8 mouse cellular contexts compared by ENCODE assay signal in genomic region chr1:151428263-151429221, GRCm38 (mm10). TPM values are rescaled to one million over a fixed set of nuclear protein-coding genes. Genes with fewer than 3 reads are reported as not detected.
DNase-seq lines count a peak whose midpoint lies in the region; ATAC-seq and TF ChIP-seq lines count a peak whose summit lies in the region.

Gene Swt1 (minus strand): TSS chr1:151428455.
Gene Trmt1l (plus strand): TSS chr1:151428542.

- TF ChIP-seq EP300 in liver, embryonic 14.5 days (IDR thresholded peaks at IDR 0.05; ENCODE audit: low read depth): no peak
- TF ChIP-seq EP300 in stomach, postnatal 0 days (optimal IDR thresholded peaks at IDR 0.05): no peak

- H3K9ac ChIP-seq in heart, embryonic 15.5 days: peak within 1 kb of the TSS; percentile 82
- peak within 1 kb of the TSS; percentile 89 for H3K9ac ChIP-seq in liver, embryonic 14.5 days (replicated peaks)
- peak within 1 kb of the TSS; percentile 96 for H3K9ac ChIP-seq in neural tube, embryonic 11.5 days (ENCODE audit: low read length)
- peak within 1 kb of the TSS; percentile 95 for H3K9ac ChIP-seq in stomach, postnatal 0 days (ENCODE audit: low read length)

- H3K27ac ChIP-seq in forebrain, embryonic 10.5 days: peak within 1 kb of the TSS; percentile 96
- H3K27ac ChIP-seq in heart, embryonic 15.5 days: peak within 1 kb of the TSS; percentile 94
- peak within 1 kb of the TSS; percentile 80 for H3K27ac ChIP-seq in liver, embryonic 14.5 days
- H3K27ac ChIP-seq in neural tube, embryonic 11.5 days (ENCODE audit: low read depth, low read length): peak within 1 kb of the TSS; percentile 95
- H3K27ac ChIP-seq in stomach, postnatal 0 days (replicated peaks): peak within 1 kb of the TSS; percentile 98

- no peaks in the 10 kb centered on the region for H3K27me3 ChIP-seq in forebrain, embryonic 10.5 days (ENCODE audit: poor library complexity, severe bottlenecking)
- H3K27me3 ChIP-seq in heart, embryonic 15.5 days: no peaks in the 10 kb centered on the region
- H3K27me3 ChIP-seq in liver, embryonic 14.5 days (ENCODE audit: control insufficient read depth, insufficient read depth, low read length): no peaks in the 10 kb centered on the region
- no peaks in the 10 kb centered on the region for H3K27me3 ChIP-seq in neural tube, embryonic 11.5 days (ENCODE audit: control insufficient read depth, insufficient read depth, low read length)
- H3K27me3 ChIP-seq in stomach, postnatal 0 days (ENCODE audit: control insufficient read depth, insufficient read depth, low read length): no peaks in the 10 kb centered on the region

- H3K9me3 ChIP-seq in forebrain, embryonic 10.5 days: no peaks in the 10 kb centered on the region
- no peaks in the 10 kb centered on the region for H3K9me3 ChIP-seq in heart, embryonic 15.5 days (replicated peaks)
- H3K9me3 ChIP-seq in liver, embryonic 14.5 days (ENCODE audit: control insufficient read depth, low read length): no peaks in the 10 kb centered on the region
- H3K9me3 ChIP-seq in neural tube, embryonic 11.5 days (ENCODE audit: control insufficient read depth, low read length): no peaks in the 10 kb centered on the region
- H3K9me3 ChIP-seq in stomach, postnatal 0 days (ENCODE audit: control insufficient read depth, low read length): no peaks in the 10 kb centered on the region

- WGBS in forebrain, embryonic 10.5 days: under 1% methylated on average over 74 of the region's 74 CpGs
- 0% methylated on average over 74 of the region's 74 CpGs for WGBS in heart, embryonic 15.5 days
- WGBS in liver, embryonic 14.5 days (ENCODE audit: insufficient replicate concordance): under 1% methylated on average over 74 of the region's 74 CpGs
- WGBS in neural tube, embryonic 11.5 days: under 1% methylated on average over 73 of the region's 74 CpGs
- WGBS in stomach, postnatal 0 days: under 1% methylated on average over 73 of the region's 74 CpGs

- TF ChIP-seq CTCF in liver, embryonic 14.5 days (IDR thresholded peaks at IDR 0.05; ENCODE audit: low read depth): 0 out of 2 replicates have a peak, but pooled peaks have one; percentile 13
- no peak for TF ChIP-seq CTCF in stomach, postnatal 0 days (IDR thresholded peaks at IDR 0.05; ENCODE audit: low read depth)

- peak; percentile 99 for ATAC-seq in heart, embryonic 15.5 days (replicated peaks; ENCODE audit: insufficient number of reproducible peaks, insufficient read depth, low FRiP score, low read depth)
- ATAC-seq in liver, embryonic 14.5 days (ENCODE audit: insufficient read depth): peak; percentile 99
- ATAC-seq in neural tube, embryonic 11.5 days (ENCODE audit: insufficient read depth, low FRiP score, low TSS enrichment): peak; percentile 99
- ATAC-seq in stomach, postnatal 0 days (ENCODE audit: low FRiP score, low TSS enrichment): peak; percentile 100

- peaks cover 21% of the 10 kb centered on the region for H3K4me1 ChIP-seq in forebrain, embryonic 10.5 days
- peaks cover 16% of the 10 kb centered on the region for H3K4me1 ChIP-seq in heart, embryonic 15.5 days (replicated peaks)
- peaks cover 10% of the 10 kb centered on the region in 2 experiments; a peak in 3 of 4 replicates for H3K4me1 ChIP-seq in liver, embryonic 14.5 days (replicated peaks; ENCODE audit: control insufficient read depth in 2 of 2, insufficient read depth in 2 of 2, low read length in 1 of 2)
- peaks cover 12% of the 10 kb centered on the region for H3K4me1 ChIP-seq in neural tube, embryonic 11.5 days (ENCODE audit: control insufficient read depth, insufficient read depth, low read length)
- no peaks in the 10 kb centered on the region for H3K4me1 ChIP-seq in stomach, postnatal 0 days (replicated peaks; ENCODE audit: control insufficient read depth, insufficient read depth)

- H3K4me3 ChIP-seq in forebrain, embryonic 10.5 days: peak within 1 kb of the TSS; percentile 88
- H3K4me3 ChIP-seq in heart, embryonic 15.5 days: peak within 1 kb of the TSS; percentile 65
- H3K4me3 ChIP-seq in liver, embryonic 14.5 days (ENCODE audit: insufficient read depth in 1 of 2, low read depth in 2 of 2, low read length in 2 of 2): peak within 1 kb of the TSS; percentile 83 to 88
- H3K4me3 ChIP-seq in neural tube, embryonic 11.5 days (ENCODE audit: low read depth, low read length): peak within 1 kb of the TSS; percentile 86
- peak within 1 kb of the TSS; percentile 91 for H3K4me3 ChIP-seq in stomach, postnatal 0 days (ENCODE audit: low read depth, low read length)

- peak; percentile 87 to 92 for DNase-seq in CD8-positive naive resting alpha-beta T cell, adult 2 months (ENCODE audit: low read depth in 2 of 2, low spot score in 2 of 2)
- DNase-seq in c-Kit-positive CD71-negative TER-119-negative erythroid progenitor cells, embryonic 14.5 days (ENCODE audit: low read depth): peak; percentile 97
- DNase-seq in forebrain, embryonic 10.5 days (ENCODE audit: extremely low spot score, low spot score): peak; percentile 96
- DNase-seq in kidney, postnatal 25 days: peak; percentile 98 to 99
- peak; percentile 94 to 97 (median 97) for DNase-seq in liver, embryonic 14.5 days (ENCODE audit: low read depth in 3 of 3, low spot score in 3 of 3)
- peak; percentile 99 for DNase-seq in neural tube, embryonic 11.5 days (ENCODE audit: low spot score)
- DNase-seq in stomach, postnatal 0 days (ENCODE audit: low spot score): peak; percentile 98

- peaks cover 18% of the 10 kb centered on the region for H3K36me3 ChIP-seq in forebrain, embryonic 10.5 days (replicated peaks)
- H3K36me3 ChIP-seq in heart, embryonic 15.5 days: 0 out of 2 replicates have a peak, but pooled peaks cover 3% of the 10 kb centered on the region
- no peaks in the 10 kb centered on the region; the same call in 1 of the 2 replicates for H3K36me3 ChIP-seq in liver, embryonic 14.5 days (replicated peaks; ENCODE audit: control insufficient read depth, insufficient read depth, low read depth)
- H3K36me3 ChIP-seq in neural tube, embryonic 11.5 days (ENCODE audit: control insufficient read depth, insufficient read depth, low read length): no peaks in the 10 kb centered on the region; the same call in 1 of the 2 replicates
- H3K36me3 ChIP-seq in stomach, postnatal 0 days (ENCODE audit: control insufficient read depth, insufficient read depth, low read length): no peaks in the 10 kb centered on the region; the same call in 1 of the 2 replicates

- peak within 1 kb of the TSS; percentile 62 for H3K4me2 ChIP-seq in heart, embryonic 15.5 days
- peak within 1 kb of the TSS; percentile 94 for H3K4me2 ChIP-seq in liver, embryonic 14.5 days (ENCODE audit: low read depth)
- peak within 1 kb of the TSS; percentile 57 for H3K4me2 ChIP-seq in neural tube, embryonic 11.5 days (ENCODE audit: low read depth)
- H3K4me2 ChIP-seq in stomach, postnatal 0 days (replicated peaks; ENCODE audit: low read depth): peak within 1 kb of the TSS; percentile 72

RNA-seq across cellular contexts. Expression of gene Swt1, which starts in this region (rescaled TPM):
- polyA plus RNA-seq in forebrain, embryonic 10.5 days (2016; fragmentation: Nextera tagmentation; extraction: Ambion mirVana): 18.0 and 18.9 TPM in 2 replicates
- polyA plus RNA-seq in heart, embryonic 15.5 days (2015; fragmentation: Nextera tagmentation; extraction: Ambion mirVana): 13.0 and 16.9 TPM in 2 replicates
- 5.6 and 9.7 TPM in 2 replicates for polyA plus RNA-seq in liver, embryonic 14.5 days (2012; rRNA removed)
- polyA plus RNA-seq in liver, embryonic 14.5 days (2014; fragmentation: Nextera tagmentation; extraction: Ambion mirVana): 19.1 and 19.7 TPM in 2 replicates
- 20.0 TPM in 2 replicates for polyA plus RNA-seq in neural tube, embryonic 11.5 days (2014; fragmentation: Nextera tagmentation; extraction: Ambion mirVana)
- 25.1 and 25.6 TPM in 2 replicates for polyA plus RNA-seq in stomach, postnatal 0 days (2015; fragmentation: Nextera tagmentation; extraction: Ambion mirVana)

RNA-seq across cellular contexts. Expression of gene Trmt1l, which starts in this region (rescaled TPM):
- polyA plus RNA-seq in forebrain, embryonic 10.5 days (2016; fragmentation: Nextera tagmentation; extraction: Ambion mirVana): 46.7 and 47.3 TPM in 2 replicates
- 37.1 and 39.6 TPM in 2 replicates for polyA plus RNA-seq in heart, embryonic 15.5 days (2015; fragmentation: Nextera tagmentation; extraction: Ambion mirVana)
- 7.6 and 9.8 TPM in 2 replicates for polyA plus RNA-seq in liver, embryonic 14.5 days (2012; rRNA removed)
- polyA plus RNA-seq in liver, embryonic 14.5 days (2014; fragmentation: Nextera tagmentation; extraction: Ambion mirVana): 11.8 and 13.8 TPM in 2 replicates
- polyA plus RNA-seq in neural tube, embryonic 11.5 days (2014; fragmentation: Nextera tagmentation; extraction: Ambion mirVana): 52.6 and 53.1 TPM in 2 replicates
- polyA plus RNA-seq in stomach, postnatal 0 days (2015; fragmentation: Nextera tagmentation; extraction: Ambion mirVana): 15.2 and 15.9 TPM in 2 replicates

Comparison
In these comparisons a context has a peak if more than half of its experiments do, and no peak if none do; other contexts are left out.
1. Peak in every context shown above with its lines: DNase-seq, ATAC-seq, H3K4me3 ChIP-seq and H3K27ac ChIP-seq.